Mouse (Mus musculus): ENCODE measurements at regions not wholly inside any gene's neighbourhood (a gene's known extent, or its start where the extent isn't known, plus 50 kb on each side); places are given as distances from the start of the nearest gene placed in this dataset.

GRCm38 (mm10) chr3:35093001-35093400, 442.8 kb downstream of the Sox2 start:
- TF ChIP-seq CTCF (conservative IDR thresholded peaks at IDR 0.05 in 1 of 2, IDR thresholded peaks at IDR 0.05 in 1 of 2; ENCODE audit: low read depth in 2 of 2, low read length in 2 of 2) (no peak), ZC3H11A (IDR thresholded peaks at IDR 0.05; ENCODE audit: low read depth, low read length) (no peak), UBTF (IDR thresholded peaks at IDR 0.05; ENCODE audit: low read depth, low read length) (no peak), EP300 (IDR thresholded peaks at IDR 0.05; ENCODE audit: low read length) (no peak), MAFK (IDR thresholded peaks at IDR 0.05; ENCODE audit: insufficient replicate concordance, low read length) (no peak), GABPA (IDR thresholded peaks at IDR 0.05; ENCODE audit: insufficient replicate concordance, low read depth, low read length) (no peak), USF1 (IDR thresholded peaks at IDR 0.05; ENCODE audit: low read depth, low read length) (no peak), ZNF384 (IDR thresholded peaks at IDR 0.05; ENCODE audit: low read depth, low read length) (no peak), BHLHE40 (IDR thresholded peaks at IDR 0.05; ENCODE audit: low read depth, low read length) (no peak), POLR2A (IDR thresholded peaks at IDR 0.05; ENCODE audit: low read depth, low read length) (no peak), RCOR1 (conservative IDR thresholded peaks at IDR 0.05; ENCODE audit: low read depth, low read length) (no peak), E2F4 (IDR thresholded peaks at IDR 0.05; ENCODE audit: insufficient replicate concordance, low read depth, low read length) (no peak), USF2 (conservative IDR thresholded peaks at IDR 0.05; ENCODE audit: low read depth, low read length) (no peak), KAT2A (IDR thresholded peaks at IDR 0.05; ENCODE audit: insufficient replicate concordance, low read length) (no peak)

All from CH12.LX (cell line).